Comparison of ENCODE assay signal across 12 mouse cellular contexts in the genomic region with DNA sequence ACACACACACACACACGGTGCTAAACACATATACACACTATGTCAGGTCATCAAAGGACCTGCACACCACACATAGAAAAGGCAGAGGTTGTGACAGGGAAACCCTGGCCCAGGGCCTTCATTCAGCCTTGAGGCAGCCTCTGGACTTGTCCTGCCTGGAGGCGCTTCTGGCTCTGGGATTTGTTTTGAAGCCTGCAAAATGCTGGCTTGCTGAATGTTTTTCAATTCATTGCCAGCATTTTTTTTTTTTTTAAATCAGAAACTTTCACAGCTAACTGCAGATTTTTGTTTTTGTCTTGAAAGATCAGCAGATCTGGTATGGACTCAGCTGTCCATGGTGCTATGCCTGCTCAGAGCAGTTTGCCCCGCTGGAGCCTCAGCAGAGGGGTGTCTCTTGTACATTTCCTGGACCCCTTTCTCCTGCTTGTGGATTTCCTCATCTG. TPM values are rescaled to one million over a fixed set of nuclear protein-coding genes. Genes with fewer than 3 reads are reported as not detected.
DNase-seq lines count a peak whose midpoint lies in the region.
"Had no signal": no experiment of that assay in that cellular context is flagged by ENCODE, and none has a peak within 500 bp of the region (broad histone marks: within the 10 kb centered on the region; RNA-seq: fewer than 3 reads in every experiment).

No protein-coding gene starts in this region.

- no peak overlapping the region for H3K4me3 ChIP-seq in limb, embryonic 10.5 days

- no peaks in the 10 kb centered on the region for H3K36me3 ChIP-seq in limb, embryonic 10.5 days

- no peaks in the 10 kb centered on the region for H3K27me3 ChIP-seq in limb, embryonic 10.5 days (ENCODE audit: low read depth, poor library complexity, severe bottlenecking)

- no peak overlapping the region for H3K27ac ChIP-seq in limb, embryonic 10.5 days

- peaks cover 16% of the 10 kb centered on the region for H3K4me1 ChIP-seq in limb, embryonic 10.5 days

- DNase-seq in adrenal gland, adult (ENCODE audit: inconsistent age in 2 of 2, low spot score in 1 of 2), result peak; percentile 45 to 84
- DNase-seq in adrenal gland, adult 8-10 months, result no peak
- DNase-seq in kidney, adult 9 months, result peak; percentile 37
- no peak for DNase-seq in kidney, adult 18-20 months
- peak; percentile 62 for DNase-seq in gastrocnemius, postnatal 14 days
- DNase-seq in lung, postnatal 36 days, result peak; percentile 44
- DNase-seq in limb, embryonic 10.5 days (ENCODE audit: low spot score), result no peak
- no peak for DNase-seq in right cerebral cortex, adult 18-20 months
- DNase-seq: cerebellum, adult 18-20 months; liver, postnatal 0 days; thymus, postnatal 14 days had no signal

- 83% methylated on average over 3 of the region's 3 CpGs for WGBS in limb, embryonic 10.5 days

- H3K9me3 ChIP-seq in limb, embryonic 10.5 days (replicated peaks), result no peaks in the 10 kb centered on the region

- intact Hi-C loops in gastrocnemius, postnatal 14 days (cut with DNase I; ENCODE audit: low total_unique reads), result no loop called here

RNA-seq across cellular contexts. Expression of a gene that starts 11.4 kb away (rescaled TPM):
- total RNA-seq in adrenal gland, adult 8-10 months (2022), result 10 to 100 TPM; 25.3 to 35.2 (median 31.5) TPM
- total RNA-seq in gastrocnemius, postnatal 14 days (2021), result 1 to 10 TPM; 6.4 to 7.5 TPM
- polyA plus RNA-seq in limb, embryonic 10.5 days (2016; fragmentation: Nextera tagmentation; extraction: Ambion mirVana), result 0.92 and 1.6 TPM in 2 replicates
- total RNA-seq: neutrophil, adult 5-6 weeks had no signal

RNA-seq across cellular contexts. Expression of a gene that starts 30.3 kb away (rescaled TPM):
- total RNA-seq in adrenal gland, adult 8-10 months (2022), result not detected
- under 1 TPM in 1 of 2 experiments, not detected in 1; 0.31 TPM for total RNA-seq in gastrocnemius, postnatal 14 days (2021)
- not detected in 2 replicates for polyA plus RNA-seq in limb, embryonic 10.5 days (2016; fragmentation: Nextera tagmentation; extraction: Ambion mirVana)
- total RNA-seq: neutrophil, adult 5-6 weeks had no signal
- polyA plus RNA-seq: liver, postnatal 0 days had no signal

Comparison
In these comparisons a context has a peak if more than half of its experiments do, and no peak if none do; other contexts are left out.
1. DNase-seq: peak in adrenal gland, adult (2 of 2), kidney, adult 9 months (single experiment), gastrocnemius, postnatal 14 days (single experiment) and lung, postnatal 36 days (single experiment); none in adrenal gland, adult 8-10 months (single experiment), kidney, adult 18-20 months (single experiment), limb, embryonic 10.5 days (single experiment) and right cerebral cortex, adult 18-20 months (single experiment).